Mouse (Mus musculus) 3T3-L1 (cell line): Measurements from ENCODE around the gene Il23a.
"Not testable (repeated sequence)": the region's sequence is repeated elsewhere in the genome, so short reads cannot be mapped to it uniquely, and the experiment has no call there.

ENCODE experiments used
- DNase-seq: peaks from one replicate; pipeline ENCODE4 v3.0.0-alpha.2; 2015; ENCODE audit warnings: low read depth, low spot score

The Il23a gene

DNA sequence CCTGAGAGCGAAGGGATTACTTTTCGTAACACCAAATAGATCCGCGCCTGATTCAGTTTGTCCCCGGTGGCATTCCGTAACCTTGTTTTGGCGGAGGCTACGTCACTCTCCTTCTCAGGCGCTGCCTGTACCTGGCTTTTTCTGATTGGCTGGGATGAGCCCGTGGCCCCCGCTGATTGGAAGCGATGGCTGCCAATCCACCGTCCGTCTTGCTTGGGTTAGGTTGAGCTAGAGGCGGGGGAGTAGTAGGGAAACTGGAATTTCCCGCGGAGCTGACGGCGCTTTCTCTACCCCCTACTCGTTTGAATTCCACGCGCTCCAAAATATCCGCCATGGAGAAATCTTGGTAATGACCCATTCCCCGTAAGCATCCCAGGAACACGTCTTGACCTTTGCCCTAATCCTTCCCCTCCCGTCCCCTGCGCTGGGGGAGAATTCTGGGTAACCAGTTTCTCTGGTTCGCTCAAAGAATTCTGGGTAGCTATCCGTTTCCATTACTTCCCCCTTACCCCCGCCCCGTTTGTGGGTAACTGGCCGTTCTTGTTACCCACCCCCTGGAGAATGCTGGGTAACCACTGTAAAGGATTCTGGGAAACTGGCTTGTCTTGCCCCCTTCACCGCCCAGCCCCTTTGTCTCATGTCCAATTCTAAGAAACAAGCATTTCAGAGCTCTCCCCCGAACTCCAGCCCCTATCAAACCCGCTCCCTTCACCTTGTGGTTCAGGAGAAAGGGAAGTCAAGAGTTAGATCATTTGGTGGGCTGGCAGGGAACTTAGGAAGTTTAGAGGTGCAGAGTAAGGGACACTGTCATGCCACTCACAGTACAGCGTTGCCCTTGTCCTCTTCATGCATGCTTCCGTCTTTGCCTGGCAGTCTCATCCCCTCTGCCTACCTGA, 4.8 kb upstream of the Il23a start, which contains the start of gene Pan2:
TSS of gene Pan2 (plus strand) at position 210 of the 896 bp plus-strand sequence.
- DNase-seq: peak; percentile 100

GRCm38 (mm10) chr10:128302785-128303125, 4.2 kb upstream of the Il23a start:
- DNase-seq: no peak

- DNase-seq: peak; percentile 29
Measured at GRCm38 (mm10) chr10:128302357-128302756, 3.8 kb upstream of the Il23a start.

DNA sequence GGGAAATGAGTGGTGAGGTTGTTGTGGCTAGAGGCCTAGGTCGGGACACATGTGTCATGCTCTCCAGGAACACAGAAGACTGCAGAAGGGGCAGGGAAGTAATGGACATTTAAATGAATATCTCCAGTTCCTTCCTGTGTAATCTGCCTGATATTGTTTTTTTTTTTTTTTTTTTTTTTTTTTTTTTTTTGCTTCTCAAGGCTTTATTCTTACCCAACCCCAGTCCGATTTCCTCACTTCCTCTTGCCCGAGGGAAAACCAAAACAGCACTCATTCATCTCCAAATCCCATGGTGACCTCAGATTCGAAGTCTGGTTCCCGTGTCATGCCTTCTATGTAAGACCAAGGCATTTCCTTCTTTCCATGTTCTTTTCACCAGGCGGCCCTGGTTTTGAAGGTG, 309 bp downstream of the Il23a start:
- DNase-seq: peak; percentile 43

DNA sequence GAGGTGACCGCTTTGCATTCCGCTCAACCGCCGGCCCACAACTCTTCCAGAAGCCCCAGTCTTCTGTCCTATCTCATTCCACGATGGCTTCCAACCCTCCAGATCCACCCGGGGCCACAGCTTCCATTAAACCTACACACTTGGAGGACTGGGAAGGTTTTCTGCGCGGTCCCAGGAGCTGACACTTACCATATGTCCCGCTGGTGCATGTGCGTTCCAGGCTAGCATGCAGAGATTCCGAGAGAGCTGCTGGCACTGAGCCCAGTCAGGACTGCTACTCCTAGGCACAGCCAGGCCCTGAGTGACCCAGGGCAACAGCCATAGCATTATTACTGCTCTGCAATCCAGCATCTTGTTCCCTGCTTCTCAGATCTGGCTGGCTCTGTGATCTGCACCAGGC, 930 bp downstream of the Il23a start:
- DNase-seq: no peak

- DNase-seq: no peak
Measured at GRCm38 (mm10) chr10:128297221-128297620, 1.3 kb downstream of the Il23a start.

DNA sequence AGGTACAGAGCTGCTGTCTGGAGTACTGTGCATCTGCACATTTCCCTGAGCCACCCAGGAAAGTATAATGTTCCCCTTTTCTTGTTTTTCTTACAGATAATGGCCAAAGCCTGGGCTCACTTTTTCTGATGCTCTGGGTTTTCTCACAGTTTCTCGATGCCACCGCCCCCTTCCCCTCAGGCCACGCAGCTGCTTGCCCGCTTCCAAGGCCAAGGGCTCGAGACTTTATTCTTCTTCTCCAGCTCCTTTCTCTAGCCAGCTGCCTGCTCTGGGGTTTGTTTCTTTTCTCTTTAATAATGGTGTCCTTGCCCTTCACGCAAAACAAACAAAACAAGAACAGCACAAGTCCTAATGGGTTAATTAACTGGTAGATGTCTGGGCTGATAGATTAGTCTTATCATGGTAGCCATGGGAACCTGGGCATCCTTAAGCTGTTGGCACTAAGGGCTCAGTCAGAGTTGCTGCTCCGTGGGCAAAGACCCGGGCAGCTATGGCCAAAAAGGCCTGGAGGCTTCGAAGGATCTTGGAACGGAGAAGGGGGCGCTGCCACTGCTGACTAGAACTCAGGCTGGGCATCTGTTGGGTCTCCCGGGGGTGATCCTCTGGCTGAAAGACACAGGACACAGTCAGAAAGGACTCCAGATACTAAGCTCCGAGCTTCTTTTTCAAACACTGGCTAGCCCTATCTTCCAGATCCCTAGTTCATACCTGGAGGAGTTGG, 2.0 kb downstream of the Il23a start:
- DNase-seq: no peak

GRCm38 (mm10) chr10:128290594-128290993, 8.0 kb downstream of the Il23a start:
- not testable (repeated sequence) for DNase-seq

DNA sequence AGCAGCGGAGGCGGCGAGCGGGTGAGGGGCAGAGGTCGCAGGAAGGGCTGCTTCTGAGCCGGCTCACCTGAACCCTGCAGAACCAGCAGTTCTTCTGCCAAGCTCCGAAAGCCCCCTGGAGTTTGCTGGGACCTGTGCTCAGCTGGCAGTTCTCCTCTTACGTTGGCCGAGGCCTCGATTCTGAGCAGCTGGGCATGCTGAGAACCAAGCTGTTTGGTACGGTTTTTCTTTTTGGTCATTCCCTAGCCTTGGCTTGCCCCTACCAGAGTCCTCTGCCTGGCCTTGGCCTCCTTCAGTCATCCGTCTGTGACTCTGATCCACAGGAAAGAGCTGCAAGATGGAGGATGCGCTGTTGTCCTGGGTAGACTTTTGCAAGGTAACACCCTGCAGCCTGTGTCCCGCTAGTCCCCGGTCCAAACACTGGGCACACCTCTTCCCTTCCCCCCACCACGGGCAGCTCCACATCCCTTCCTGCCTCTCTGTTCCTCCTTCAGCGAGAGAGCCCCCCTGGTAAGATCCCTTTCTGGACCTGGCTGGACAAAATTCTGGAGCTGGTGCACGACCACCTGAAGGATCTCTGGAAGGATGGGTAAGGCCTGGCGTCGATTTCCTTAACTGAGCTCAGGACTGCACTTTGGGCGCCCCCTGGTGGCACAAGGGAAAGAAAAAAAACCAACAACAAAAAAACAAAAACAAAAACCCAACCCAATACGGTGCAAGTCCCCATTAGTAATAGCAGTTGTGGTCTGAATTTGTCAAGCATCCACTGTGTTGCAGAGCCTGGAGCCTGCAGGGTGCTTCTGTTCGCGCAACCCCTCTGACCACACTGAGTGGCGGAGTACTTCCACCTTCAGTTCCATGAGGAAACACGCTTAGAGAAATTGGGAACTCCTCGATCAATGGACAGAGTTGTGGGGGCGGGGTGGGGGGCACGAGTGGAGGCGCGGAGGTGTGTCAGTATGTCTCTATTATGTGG, 14.7 kb downstream of the Il23a start:
- DNase-seq: peak; percentile 80

DNA sequence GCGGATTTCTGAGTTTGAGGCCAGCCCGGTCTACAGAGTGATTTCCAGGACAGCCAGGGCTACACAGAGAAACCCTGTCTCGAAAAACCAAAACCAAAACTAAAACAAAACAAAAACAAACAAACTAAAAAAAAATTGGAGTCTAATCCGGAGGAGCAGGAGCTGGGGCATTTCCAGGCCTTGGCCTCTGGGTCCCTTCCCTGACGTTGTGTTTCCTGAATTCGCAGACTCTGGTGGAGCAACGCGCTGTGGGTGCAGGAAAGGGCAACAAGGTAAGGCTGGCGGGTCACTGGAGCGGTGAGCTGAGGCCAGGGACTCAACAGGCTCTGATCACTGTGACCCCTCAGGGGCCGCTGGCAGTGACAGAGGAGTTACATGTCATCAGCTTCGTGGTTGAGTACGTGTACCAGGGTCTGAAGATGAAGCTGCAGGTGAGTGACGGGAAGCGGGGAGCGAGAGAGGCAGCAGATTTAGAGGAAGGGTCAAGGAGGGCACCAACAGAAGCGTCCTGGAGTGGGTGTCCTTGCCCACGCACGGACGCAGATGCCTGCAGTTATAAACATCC, 15.6 kb downstream of the Il23a start:
- no peak for DNase-seq

- DNase-seq: no peak
Measured at GRCm38 (mm10) chr10:128281682-128282081, 16.9 kb downstream of the Il23a start.

GRCm38 (mm10) chr10:128280943-128281342, 17.6 kb downstream of the Il23a start:
- no peak for DNase-seq

GRCm38 (mm10) chr10:128278158-128278557, 20.4 kb downstream of the Il23a start:
- no peak for DNase-seq

- not testable (repeated sequence) for DNase-seq
Measured at GRCm38 (mm10) chr10:128275374-128275773, 23.2 kb downstream of the Il23a start.

- DNase-seq: not testable (repeated sequence)
Measured at GRCm38 (mm10) chr10:128272819-128273439, 25.6 kb downstream of the Il23a start.

GRCm38 (mm10) chr10:128271883-128272282, 26.7 kb downstream of the Il23a start:
- DNase-seq: peak; percentile 40

- peak; percentile 29 for DNase-seq
Measured at GRCm38 (mm10) chr10:128270866-128271265, 27.7 kb downstream of the Il23a start.

GRCm38 (mm10) chr10:128270287-128270841, 28.2 kb downstream of the Il23a start, which contains the start of gene Stat2:
Gene Stat2 (plus strand): TSS chr10:128270559.
- DNase-seq: peak; percentile 99

DNA sequence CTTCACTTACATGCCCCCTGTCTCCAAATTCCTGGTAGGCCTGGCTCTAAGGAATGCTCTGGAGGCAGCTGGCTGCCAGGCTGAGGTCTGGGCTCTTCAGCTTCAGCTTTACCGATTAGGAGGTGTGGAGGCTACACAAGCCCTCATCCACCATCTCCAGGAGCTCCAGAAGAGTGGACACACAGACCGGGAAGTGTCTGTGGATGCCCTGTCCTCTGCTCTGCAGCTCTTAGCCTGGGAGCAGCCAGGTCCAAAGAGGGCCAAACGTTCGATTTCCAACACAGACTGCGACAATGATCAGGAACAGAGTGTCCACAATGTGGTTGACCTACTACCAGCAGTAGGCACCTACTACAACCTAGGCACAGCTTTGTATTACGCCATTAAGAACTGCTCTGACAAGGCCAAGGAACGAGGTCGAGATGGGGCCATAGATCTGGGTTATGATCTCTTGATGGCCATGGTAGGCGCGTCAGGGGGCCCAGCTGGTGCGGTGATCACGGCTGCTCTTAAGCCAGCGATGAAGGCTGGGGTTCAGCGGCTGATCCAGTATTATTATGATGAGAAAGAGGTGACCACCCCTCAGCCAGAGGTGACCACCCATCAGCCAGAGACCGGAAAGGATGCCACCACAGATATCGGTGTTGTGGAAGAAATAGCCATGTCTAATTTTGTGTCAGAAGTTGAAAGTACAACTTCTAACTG, 29.2 kb downstream of the Il23a start:
- DNase-seq: no peak

GRCm38 (mm10) chr10:128268371-128268770, 30.2 kb downstream of the Il23a start, which contains the start of gene Apof:
Gene Apof (plus strand): TSS chr10:128268671.
- no peak for DNase-seq
